Mouse (Mus musculus) granulocyte monocyte progenitor cell, adult 5-6 weeks (primary cell): Measurements from ENCODE around the gene Lrfn5. TPM values are rescaled to one million over a fixed set of nuclear protein-coding genes. Genes with fewer than 3 reads are reported as not detected.

ENCODE experiments used
- ATAC-seq: replicated peaks from 2 replicates; pipeline ENCODE4 v1.8.0; 2016; ENCODE audit warnings: mild to moderate bottlenecking, moderate TSS enrichment, inconsistent platforms; ENCODE audit not compliant: poor library complexity, severe bottlenecking
- total RNA-seq, 2 experiments: library from RNA; stranded (forward) in 1 of 2; stranded (reverse) in 1 of 2; fragments of 200-712, 200-1000 nt in 1 of 2; fragments of >200 nt in 1 of 2; fragmentation: Nextera tagmentation in 1 of 2; gene quantifications; 2 replicates each; pipeline ENCODE4 v1.2.3; 2014 to 2017

Gene Lrfn5
- 0.47 TPM in 1 of 2 replicates, not detected in the other for total RNA-seq (2014; fragmentation: Nextera tagmentation)
- total RNA-seq (2017), result not detected in 2 replicates

DNA sequence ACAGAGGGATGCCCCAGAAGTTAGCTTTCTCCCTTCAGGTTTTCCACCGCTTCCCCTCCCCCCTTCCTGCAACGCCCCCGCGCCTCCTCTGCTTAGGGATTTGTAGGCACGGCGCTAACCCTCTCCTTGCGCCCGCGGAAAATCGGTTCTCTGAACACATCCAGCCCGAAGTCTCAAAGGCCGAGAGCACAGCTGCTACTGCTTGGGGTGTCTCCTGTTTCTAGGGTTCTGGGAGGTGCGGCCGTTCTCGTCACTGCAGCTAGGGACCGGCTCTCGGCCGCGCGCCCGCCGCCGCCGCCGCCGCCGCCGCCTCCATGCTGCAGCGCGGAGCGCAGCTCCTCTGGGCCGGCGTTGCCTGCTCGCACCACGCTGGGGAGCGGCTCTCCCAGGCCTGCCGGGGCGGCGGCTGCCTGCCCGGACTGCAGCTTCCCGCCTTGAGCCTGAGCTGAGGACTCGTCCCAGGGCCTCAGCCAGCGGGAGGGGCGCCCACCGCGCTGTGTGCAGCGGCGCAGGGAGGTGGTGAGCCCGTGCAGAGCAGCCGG lies at the start of gene Lrfn5:
Lrfn5 (plus strand) TSS at position 322 of the 542 bp plus-strand sequence.
- peak; percentile 40 for ATAC-seq

DNA sequence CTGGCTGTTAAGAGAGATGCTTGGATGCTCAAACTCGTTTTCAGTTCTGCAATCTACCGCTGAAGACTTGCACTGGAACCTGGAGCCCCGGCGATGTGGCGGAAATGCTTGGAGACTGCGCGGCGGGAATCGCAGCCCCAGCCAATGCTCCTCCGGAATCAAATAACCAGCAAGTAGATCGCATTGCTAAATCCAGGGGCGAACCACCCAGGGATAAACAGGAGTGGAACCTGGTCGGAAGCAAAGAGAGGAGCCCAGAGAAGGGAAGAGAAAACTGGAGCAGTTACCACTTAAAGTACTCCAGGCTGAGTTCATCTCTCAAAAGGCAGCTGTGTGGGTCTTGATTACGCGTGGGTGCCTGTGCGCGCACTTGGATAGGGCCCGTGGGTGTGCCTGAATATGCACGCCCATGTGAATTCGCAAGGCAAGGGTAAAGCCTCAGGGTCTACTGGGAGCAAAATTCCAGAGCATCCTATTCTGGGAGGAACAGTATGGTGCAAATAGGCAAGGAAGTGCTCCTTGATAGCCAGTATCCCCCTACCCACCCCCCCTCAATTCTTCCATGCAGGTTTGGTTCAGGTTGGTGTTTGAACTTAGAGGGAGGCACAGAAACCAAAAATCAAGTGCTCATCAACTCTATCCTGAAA lies 1.3 kb upstream of the Lrfn5 start:
- no peak for ATAC-seq

- ATAC-seq, result no peak
These were observed 662 bp upstream of the Lrfn5 start for GRCm38 (mm10) chr12:61522148-61522828.

GRCm38 (mm10) chr12:61523631-61524182 lies 757 bp downstream of the Lrfn5 start:
- ATAC-seq, result no peak

GRCm38 (mm10) chr12:61524183-61524651 lies 1.3 kb downstream of the Lrfn5 start:
- no peak for ATAC-seq

DNA sequence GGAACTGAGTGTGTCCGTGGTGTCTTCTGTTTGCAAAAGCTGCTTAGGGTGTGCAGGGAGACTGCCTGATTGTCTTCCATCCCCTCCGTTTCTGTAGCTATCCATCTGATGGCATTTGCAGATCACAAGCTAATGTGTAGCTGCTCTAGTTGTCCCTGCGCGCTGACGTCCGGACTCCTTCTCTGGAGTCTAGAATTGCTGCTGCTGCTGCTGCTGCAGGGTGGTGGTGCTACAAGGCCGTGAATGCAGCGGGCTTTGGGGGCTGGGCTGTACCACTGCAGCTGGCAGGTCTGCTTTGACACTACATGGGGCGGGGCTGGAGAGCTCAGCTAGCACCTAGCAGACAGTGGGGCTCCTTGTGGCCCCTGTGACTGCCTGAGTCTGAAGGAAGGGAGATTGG lies 3.2 kb downstream of the Lrfn5 start:
- no peak for ATAC-seq

DNA sequence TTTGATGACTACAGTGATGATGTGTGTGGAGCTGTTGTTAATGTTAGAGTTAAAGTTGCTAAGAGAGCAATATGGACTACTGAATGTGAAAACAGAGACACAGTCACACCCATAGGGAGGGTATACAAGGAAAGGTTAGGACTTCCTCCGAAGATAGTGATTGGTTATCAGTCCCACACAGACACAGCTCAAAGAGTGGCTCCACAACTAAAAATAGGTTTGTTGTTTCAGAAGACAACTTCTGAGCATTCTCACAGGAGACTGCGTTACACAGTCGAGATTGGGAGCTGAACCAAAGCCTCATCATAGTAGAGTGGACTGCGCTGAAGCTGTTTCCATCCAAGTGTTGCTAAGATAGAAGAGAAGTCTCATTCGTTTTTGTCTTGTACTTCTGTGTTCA lies 57.0 kb downstream of the Lrfn5 start:
- no peak for ATAC-seq

DNA sequence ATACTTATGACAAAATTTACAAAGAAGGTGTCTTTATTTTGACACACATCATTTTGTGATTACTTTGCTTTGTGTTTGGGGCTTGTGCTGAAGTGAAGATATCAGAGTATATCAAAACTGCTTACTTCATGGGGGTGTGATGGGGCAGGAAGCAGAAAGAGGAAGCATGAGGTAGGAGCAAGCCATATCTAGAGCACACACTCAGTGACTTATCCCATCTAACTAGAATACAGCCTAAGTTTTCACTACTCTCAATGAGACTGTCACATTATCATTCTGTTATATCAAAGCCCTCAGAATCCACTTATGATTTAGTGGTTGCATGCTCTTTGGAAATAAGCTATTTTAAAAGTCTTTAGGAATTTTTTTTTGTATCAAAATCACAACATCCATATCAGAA lies 77.4 kb downstream of the Lrfn5 start:
- ATAC-seq, result no peak

- no peak for ATAC-seq
These were observed 84.9 kb downstream of the Lrfn5 start for GRCm38 (mm10) chr12:61607871-61608270.

DNA sequence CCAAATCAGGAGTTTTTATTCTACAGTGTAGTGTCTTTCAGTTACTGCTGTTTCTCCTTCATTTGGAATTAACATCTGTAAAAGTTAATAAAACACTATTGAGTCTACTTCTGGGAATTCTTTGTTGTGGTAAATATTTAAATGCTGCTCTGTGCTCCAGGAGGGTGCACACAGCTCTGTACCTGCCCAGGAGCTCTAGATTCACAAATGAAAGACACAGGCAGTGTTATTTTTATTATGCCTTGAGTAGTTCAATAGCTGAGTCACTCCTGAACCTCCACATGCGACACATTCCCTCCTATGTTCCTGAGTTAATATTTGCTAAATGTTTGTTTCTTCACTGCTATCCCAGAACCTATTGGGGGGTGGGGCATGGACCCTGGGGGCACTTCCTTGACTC lies 87.1 kb downstream of the Lrfn5 start:
- ATAC-seq, result no peak

DNA sequence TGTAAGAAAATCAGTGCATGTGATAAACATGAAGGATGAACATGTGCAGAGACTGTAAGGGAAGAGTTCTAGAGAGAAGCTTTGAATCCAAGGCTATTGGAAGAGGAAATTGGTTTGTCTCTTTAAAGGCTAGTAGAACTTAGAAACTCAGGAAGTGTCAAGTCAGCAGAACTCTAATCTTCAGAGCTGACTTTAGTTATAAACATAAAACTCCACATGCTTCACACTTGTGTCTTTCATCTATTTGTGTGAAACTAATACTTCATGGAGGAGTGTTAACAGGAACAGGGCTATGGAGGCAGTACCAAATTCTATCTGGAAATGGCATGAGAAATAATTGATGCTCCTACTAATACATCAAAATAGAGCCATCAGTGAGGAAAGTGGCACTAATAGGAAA lies 101.6 kb downstream of the Lrfn5 start:
- no peak for ATAC-seq

DNA sequence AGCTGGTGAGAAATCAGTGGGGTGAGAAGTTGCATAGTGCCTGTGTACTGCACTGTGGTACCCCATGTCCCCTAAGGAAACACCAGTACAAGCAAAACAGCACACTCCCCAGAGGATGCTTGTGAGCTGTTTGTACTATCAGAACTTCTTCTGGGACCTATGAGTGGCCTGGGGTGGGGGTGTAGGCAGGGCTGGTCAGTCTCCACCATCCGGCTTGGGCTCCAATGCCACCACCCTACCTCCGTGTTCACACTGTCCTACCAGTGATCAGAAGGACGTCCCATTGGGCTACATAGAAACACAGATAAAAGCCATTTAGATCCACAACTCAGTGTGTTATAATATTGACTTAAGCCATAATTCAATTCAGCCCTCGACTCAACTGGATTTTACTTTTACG lies 131.4 kb downstream of the Lrfn5 start:
- ATAC-seq, result no peak

DNA sequence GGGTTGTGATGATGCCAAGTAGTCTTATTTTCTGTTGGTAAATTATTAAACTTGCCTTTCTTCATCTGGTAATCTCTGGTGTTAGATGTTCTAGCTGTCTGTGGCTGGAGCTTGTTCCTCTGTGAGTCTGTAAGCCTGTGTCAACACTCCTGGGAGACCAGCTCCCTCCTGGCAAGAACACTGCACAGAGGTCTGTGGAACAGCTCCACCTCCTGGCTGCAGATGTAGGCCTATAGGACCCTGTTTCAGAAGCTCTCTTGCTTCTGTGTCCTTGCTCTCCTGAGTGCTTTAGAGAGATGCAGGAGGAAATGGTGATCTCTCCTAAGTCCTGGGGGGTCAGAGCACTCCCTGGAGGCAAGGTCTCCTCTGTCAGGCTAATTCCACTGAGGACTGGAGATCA lies 200.2 kb downstream of the Lrfn5 start:
- no peak for ATAC-seq

DNA sequence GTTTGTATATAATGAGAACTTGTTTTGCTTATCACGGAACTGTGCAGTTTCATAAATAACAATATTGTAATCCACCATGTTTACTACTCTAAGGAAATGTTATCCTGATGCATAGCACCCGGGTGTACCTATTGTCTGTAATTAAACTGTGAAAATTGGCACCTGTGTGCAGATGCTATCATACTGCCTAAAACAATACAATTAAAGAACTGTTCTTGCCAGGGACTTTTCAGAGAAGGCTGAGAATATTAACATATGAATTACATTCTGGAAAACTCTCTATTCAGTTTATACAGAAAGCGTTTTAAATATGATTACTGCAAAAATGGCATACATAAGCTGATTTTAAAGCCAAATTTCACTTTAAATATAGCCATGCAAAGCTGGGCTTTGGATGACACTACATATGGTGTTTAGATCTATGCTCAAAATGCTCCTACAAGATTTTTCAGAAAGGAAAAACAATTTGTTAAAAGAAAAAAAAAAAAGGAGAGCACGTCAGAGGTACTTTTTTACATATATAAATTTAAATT lies 284.2 kb downstream of the Lrfn5 start:
- ATAC-seq, result no peak

DNA sequence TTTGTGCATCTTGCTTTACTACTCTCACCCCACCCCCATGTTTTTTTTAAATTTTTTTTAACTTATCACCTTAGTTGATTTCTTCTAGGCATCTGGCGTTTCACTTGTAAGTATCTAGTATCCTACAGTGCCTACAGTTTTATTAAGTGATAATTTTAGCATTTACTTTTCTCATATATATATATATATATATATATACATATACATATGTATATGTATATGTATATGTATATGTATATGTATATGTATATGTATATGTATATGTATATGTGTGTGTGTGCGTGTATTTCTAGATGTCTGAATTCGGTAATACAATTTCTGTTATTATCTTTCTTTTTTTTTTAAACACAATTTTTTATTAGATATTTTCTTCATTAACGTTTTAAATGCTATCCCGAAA lies 300.7 kb downstream of the Lrfn5 start:
- ATAC-seq, result no peak

DNA sequence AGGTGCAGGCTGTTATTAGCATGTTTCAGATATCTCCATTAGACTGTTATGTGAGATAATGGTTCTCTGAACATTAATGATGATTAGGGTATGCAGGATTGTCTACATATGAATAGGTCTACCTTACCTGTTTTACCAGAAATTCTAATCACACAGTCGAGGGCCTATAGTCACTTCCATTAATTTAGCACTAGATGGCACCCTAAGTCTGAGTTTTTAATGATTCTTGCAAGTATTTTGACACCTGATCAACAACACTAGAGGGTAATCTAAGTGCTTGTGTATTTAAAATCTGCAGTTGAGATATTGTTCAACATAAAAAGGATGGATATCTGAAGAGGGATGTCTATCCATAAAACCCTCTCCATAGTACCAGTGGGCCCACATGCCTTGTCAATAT lies 303.4 kb downstream of the Lrfn5 start:
- ATAC-seq, result no peak

DNA sequence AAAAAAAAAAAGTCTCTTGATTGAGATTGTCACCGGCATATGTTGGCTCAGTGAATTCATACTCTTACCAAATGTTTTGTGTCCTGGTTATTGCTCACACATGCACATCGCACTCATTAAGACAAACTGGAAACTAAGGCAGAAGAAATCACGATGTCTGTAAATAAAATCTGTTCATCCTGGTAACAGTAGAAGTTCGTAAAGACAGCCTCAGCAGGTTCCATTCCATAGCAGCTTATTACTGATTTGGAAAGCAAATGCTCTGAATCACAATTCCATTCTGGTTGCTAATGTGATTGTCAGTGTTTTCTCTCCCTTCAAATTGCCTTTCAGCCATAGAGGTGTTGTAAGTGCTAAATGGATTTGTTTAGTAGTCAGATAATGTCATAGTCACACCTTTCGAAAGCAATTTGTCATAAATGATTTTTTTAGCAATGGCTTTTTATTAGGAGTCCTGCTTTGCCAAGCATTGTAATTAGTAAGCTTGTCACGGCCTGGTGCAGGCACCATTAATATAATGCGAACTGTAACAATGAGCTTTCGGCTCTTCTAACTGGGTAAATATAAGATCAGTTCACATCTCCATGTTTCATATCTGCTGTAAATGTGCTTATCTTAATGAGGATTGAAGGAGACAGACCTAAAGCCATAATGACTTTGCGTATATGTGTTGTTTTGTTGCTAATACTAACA lies 319.8 kb downstream of the Lrfn5 start:
- no peak for ATAC-seq

- no peak for ATAC-seq
These were observed 331.2 kb downstream of the Lrfn5 start for GRCm38 (mm10) chr12:61854183-61854582.
